Mouse (Mus musculus): ENCODE data around the gene Tgm2.

DNA sequence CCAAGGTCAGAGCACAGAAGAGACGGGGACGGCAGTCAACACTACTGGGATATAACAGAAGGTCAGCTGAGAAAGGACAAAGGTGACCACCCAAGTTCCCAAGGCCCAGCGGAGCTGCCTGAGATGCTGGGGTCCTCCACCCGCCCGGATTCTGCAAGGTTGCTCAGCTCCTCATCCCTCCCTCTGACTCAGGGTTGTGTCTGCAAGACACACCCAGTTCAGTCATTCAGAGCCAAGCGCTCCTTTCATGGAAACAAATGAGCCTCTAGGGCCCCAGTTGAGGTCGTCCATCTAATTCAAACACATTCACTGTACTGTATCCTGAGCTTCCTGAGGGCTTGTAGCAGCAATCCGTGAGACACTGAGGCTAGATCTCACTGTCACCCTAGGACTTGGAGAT lies 8.4 kb upstream of the Tgm2 start:
- TF ChIP-seq CTCF (IDR thresholded peaks at IDR 0.05; ENCODE audit: low read depth, low read length): no peak
- TF ChIP-seq GATA1 (IDR thresholded peaks at IDR 0.05; ENCODE audit: borderline replicate concordance, low read length): no peak
- no peak for TF ChIP-seq POLR2AphosphoS5 (IDR thresholded peaks at IDR 0.05; ENCODE audit: insufficient replicate concordance, low read depth, low read length)

All from G1E (cell line).